Mouse (Mus musculus) kidney, postnatal 0 days (tissue): ENCODE measurements around the gene Rab14. TPM values are rescaled to one million over a fixed set of nuclear protein-coding genes. Genes with fewer than 3 reads are reported as not detected.

ENCODE experiments used
- ATAC-seq: fragments of 200-750 bp; cut with Nextera tagmentation; replicated peaks from 2 replicates; pipeline ENCODE4 v1.8.0; 2017; ENCODE audit warnings: low read depth, moderate number of reproducible peaks, moderate TSS enrichment, moderate library complexity; ENCODE audit not compliant: low FRiP score
- DNase-seq: peaks from one replicate; pipeline ENCODE4 v3.0.0-alpha.2; 2016; ENCODE audit warnings: low spot score
- H3K27ac ChIP-seq: fragments of 300-500 bp; sonication (generic); 2 replicates; pipeline ENCODE4 v1.5.1; 2014; ENCODE audit warnings: mild to moderate bottlenecking
- H3K27me3 ChIP-seq: fragments of 300-500 bp; sonication (generic); 2 replicates; pipeline ENCODE4 v1.6.1; 2014; ENCODE audit warnings: low read length, mixed read lengths; ENCODE audit not compliant: insufficient read depth
- H3K36me3 ChIP-seq: fragments of 300-500 bp; sonication (generic); 2 replicates; pipeline ENCODE4 v1.6.1; 2014; ENCODE audit warnings: low read length, mixed read lengths; ENCODE audit not compliant: insufficient read depth
- H3K4me1 ChIP-seq: fragments of 300-500 bp; sonication (generic); replicated peaks from 2 replicates; pipeline ENCODE4 v1.6.1; 2014; ENCODE audit warnings: antibody characterized with exemption, low read length, mixed read lengths; ENCODE audit not compliant: insufficient read depth
- H3K4me2 ChIP-seq: fragments of 300-500 bp; sonication (generic); 2 replicates; pipeline ENCODE4 v1.6.1; 2014; ENCODE audit warnings: mild to moderate bottlenecking, low read length, moderate library complexity, mixed read lengths
- H3K4me3 ChIP-seq: fragments of 300-500 bp; sonication (generic); replicated peaks from 2 replicates; pipeline ENCODE4 v1.5.1; 2014; ENCODE audit warnings: low read depth, low read length
- H3K9ac ChIP-seq: fragments of 300-500 bp; sonication (generic); 2 replicates; pipeline ENCODE4 v1.6.1; 2014; ENCODE audit warnings: low read depth, low read length
- H3K9me3 ChIP-seq: fragments of 300-500 bp; sonication (generic); replicated peaks from 2 replicates; pipeline ENCODE4 v1.6.1; 2016; ENCODE audit warnings: low read length, inconsistent platforms, mixed read lengths
- CTCF ChIP-seq: IDR thresholded peaks from 2 replicates; pipeline ENCODE4 v1.5.1; 2016; ENCODE audit warnings: antibody characterized with exemption, low read depth, mild to moderate bottlenecking, moderate library complexity
- WGBS: fragments of 180-500 bp; shearing (Covaris S2); extraction: QIAGEN DNeasy Blood & Tissue Kit; methylation state at CpG from one replicate; pipeline ENCODE4 v1.1.7; 2014; 5-methylcytosine and 5-hydroxymethylcytosine counted together
- polyA plus RNA-seq: library from polyadenylated mRNA; unstranded; fragments of >200 nt; fragmentation: Nextera tagmentation; extraction: Ambion mirVana; gene quantifications from 2 replicates; pipeline ENCODE4 v1.2.1, GENCODE M21; 2015

Gene Rab14
- polyA plus RNA-seq: 429 and 454 TPM in 2 replicates

DNA sequence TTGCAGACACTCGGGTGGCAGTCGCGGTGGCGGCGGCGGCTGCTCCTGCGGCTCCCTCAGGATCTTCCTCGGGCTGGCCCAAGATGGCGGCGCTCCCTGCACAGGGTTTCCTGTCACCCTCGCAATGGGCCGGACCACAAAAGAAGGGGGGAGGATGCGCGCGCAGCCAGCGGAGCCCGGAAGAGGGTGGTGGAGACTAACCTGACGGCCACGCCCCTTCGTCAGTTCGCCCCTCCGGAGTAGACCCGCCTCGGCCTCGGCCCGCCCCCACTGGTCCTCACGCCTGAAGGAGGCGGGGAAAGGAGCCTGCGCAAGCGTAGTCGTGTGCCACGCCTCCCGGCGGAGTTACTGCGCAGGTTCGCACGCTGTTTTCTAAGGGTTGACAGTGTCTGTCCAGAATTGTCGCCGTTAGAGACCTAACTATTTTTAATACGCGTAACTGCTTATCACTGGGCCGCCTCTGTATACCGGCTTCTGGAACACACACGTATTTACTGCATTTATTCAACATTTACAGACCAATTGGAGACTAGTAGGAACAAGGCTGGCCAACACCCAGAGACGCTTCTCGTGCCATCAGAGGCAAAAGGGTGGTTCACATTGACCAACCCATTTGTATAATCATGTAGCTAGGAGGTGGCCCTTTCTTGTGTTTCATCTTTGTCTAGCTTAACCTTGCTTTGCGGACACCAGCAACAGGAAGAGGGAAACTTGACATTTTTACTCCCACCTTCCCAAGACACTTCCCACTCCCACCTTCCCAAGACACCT is at the start of gene Rab14:
TSS of gene Rab14 (minus strand) at position 223 of the 771 bp plus-strand sequence.
- Histone ChIP-seq H3K27ac (peak within 1 kb of the TSS; percentile 97), H3K4me3 (peak within 1 kb of the TSS; percentile 98), H3K9me3 (no peaks in the 10 kb centered on the region), H3K27me3 (no peaks in the 10 kb centered on the region), H3K36me3 (no peaks in the 10 kb centered on the region), H3K4me2 (peak within 1 kb of the TSS; percentile 76), H3K4me1 (peaks cover 5% of the 10 kb centered on the region; the same call in 1 of the 2 replicates), H3K9ac (peak within 1 kb of the TSS; percentile 91)
- peak; percentile 26; the same call in 1 of the 2 replicates for TF ChIP-seq CTCF
- DNase-seq (peak; percentile 100), ATAC-seq (peak; percentile 98)
- under 1% methylated on average over 45 of the region's 47 CpGs for WGBS

DNA sequence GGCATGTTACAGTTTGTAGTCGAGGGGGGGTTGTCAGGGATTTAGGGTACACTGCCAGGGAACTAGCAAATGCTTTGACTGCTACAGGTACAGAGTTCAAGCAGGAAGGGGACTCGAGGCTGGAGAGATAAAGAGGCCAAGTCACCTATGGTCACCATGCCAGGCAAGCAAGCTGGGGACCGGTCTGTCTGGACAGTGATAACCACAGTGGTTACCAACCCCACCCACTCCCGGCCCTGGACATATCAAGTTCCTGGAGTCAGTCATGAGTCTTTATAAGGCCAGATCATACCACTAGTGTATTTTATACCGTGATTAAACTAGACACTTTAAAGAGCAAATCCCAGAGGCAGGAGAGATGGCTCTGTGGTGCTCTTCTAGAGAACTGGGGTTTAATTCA is 46.8 kb upstream of the Rab14 start:
- Histone ChIP-seq H3K27ac (no peak overlapping the region), H3K4me1 (no peaks in the 10 kb centered on the region; the same call in 1 of the 2 replicates), H3K27me3 (no peaks in the 10 kb centered on the region), H3K36me3 (no peaks in the 10 kb centered on the region), H3K9me3 (no peaks in the 10 kb centered on the region), H3K4me2 (no peak overlapping the region), H3K4me3 (no peak overlapping the region), H3K9ac (no peak overlapping the region)
- no peak for DNase-seq
- WGBS: 59% methylated on average over 5 of the region's 5 CpGs
- no peak for ATAC-seq
- TF ChIP-seq CTCF: no peak

DNA sequence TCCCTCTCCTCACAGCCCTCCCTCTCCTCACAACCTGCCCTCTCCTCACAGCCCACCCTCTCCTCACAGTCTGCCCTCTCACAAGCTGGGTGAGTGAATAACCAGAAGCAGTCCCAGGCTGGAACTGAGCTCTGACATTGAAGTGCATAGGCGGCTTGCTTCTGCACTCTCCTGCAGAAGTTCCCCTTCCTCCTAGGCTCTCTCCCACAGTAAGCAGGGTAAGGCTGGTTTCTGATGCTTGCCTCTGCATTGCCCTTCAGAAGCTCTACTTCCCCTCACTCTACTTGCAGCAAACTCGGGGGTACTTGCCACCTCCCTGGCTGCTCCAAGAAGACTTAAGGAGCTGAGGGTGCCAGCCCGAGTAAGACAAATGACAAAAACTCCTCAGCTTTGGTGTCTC is 43.3 kb upstream of the Rab14 start:
- DNase-seq: no peak
- no peak overlapping the region for H3K9ac ChIP-seq
- no peaks in the 10 kb centered on the region for H3K27me3 ChIP-seq
- no peak overlapping the region for H3K4me2 ChIP-seq
- no peak overlapping the region for H3K4me3 ChIP-seq
- WGBS: 60% methylated on average over 3 of the region's 3 CpGs
- ATAC-seq: no peak
- no peaks in the 10 kb centered on the region for H3K36me3 ChIP-seq
- 0 out of 2 replicates have a peak overlapping the region, but pooled peaks have one; percentile 34 for H3K27ac ChIP-seq
- no peaks in the 10 kb centered on the region; the same call in 1 of the 2 replicates for H3K4me1 ChIP-seq
- no peaks in the 10 kb centered on the region for H3K9me3 ChIP-seq
- TF ChIP-seq CTCF: no peak

DNA sequence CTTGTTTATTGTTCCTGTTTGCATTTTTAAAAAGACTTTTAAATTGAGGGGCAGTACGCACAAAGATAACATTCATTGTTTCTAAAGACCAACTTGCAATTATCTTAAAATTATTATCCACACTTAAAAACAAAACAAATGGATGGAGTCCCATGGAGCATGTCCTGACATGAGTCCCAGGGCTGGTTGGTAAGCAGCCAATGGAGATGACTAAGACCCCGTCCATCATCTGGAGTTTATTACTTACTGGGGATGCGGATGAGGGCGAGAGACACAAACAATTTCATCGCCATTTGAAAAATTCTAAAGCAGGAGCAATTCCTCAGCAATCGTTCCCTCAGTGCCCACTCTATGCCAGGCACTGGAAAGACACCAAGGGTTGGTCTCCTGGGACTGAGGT is 34.1 kb upstream of the Rab14 start:
- WGBS: 75% methylated on average over 6 of the region's 6 CpGs
- Histone ChIP-seq H3K4me2 (no peak overlapping the region), H3K9ac (no peak overlapping the region), H3K27ac (no peak overlapping the region), H3K9me3 (no peaks in the 10 kb centered on the region), H3K27me3 (no peaks in the 10 kb centered on the region), H3K36me3 (no peaks in the 10 kb centered on the region), H3K4me3 (no peak overlapping the region), H3K4me1 (peaks cover 6% of the 10 kb centered on the region; the same call in 1 of the 2 replicates)
- ATAC-seq (no peak), DNase-seq (no peak)
- TF ChIP-seq CTCF: no peak

DNA sequence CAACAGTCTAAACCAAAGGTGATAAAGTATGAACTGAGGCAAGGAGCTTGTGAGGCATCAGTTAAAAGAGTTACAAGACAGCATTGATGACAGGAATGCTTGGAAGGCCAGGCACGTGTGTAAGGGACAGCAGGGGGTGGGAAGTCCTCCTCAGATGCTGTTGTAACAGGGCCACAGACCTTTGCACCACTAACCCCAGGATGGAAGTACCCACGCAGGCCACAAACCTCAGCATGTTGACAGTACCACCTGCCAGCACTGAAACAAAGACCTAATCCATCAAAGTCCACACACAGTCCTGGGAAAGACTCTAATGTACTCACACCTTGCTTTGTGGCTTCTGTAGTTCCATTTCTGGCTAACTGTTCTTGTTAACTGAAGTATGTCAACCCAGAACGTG is 33.0 kb upstream of the Rab14 start:
- H3K4me1 ChIP-seq: peaks cover 6% of the 10 kb centered on the region; the same call in 1 of the 2 replicates
- H3K27ac ChIP-seq: no peak overlapping the region
- no peak for DNase-seq
- no peak overlapping the region for H3K9ac ChIP-seq
- 50% methylated on average over 3 of the region's 3 CpGs for WGBS
- no peak for ATAC-seq
- no peak overlapping the region for H3K4me3 ChIP-seq
- H3K9me3 ChIP-seq: no peaks in the 10 kb centered on the region
- TF ChIP-seq CTCF: no peak
- no peaks in the 10 kb centered on the region for H3K36me3 ChIP-seq
- no peaks in the 10 kb centered on the region for H3K27me3 ChIP-seq
- H3K4me2 ChIP-seq: no peak overlapping the region

DNA sequence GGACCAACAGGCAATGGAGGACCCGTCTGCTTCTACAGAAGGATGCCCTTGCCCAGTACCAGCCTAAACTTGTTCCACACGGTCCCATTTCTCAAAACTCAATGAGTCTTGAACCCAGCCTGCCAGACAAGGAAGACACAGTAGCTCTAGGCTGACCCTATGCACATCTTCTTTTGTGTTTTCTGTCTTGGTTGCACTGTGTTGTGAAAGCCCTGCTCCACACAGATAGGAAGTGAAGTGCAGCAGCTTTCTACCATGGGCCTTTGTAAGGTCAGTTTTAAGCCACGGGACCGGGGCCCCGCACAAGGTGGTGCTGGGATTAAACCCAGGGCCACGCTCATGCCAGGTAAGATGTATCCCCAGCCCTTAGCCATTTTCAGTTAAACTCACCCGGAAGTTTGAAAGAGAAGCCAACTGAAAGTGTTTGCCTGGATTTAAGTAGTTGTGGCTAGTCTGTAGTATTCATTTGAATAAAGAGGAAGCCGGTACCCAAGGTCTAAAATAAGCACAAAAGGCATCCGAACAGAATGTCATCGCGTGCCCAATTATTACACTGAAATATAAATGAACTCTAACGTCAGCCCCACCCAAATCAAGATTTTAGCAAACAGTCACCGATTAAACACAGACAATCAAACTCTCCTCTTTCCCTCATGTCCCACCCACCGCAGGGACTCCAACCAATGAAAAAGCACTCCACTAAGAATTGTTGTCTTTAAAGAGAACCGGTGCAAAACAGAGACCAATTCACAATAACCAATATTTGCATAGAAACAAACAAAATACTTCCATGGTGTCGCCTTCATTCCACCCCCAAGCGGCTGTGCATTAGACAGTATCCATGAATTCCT is 31.9 kb upstream of the Rab14 start:
- H3K27ac ChIP-seq: no peak overlapping the region
- ATAC-seq (no peak), DNase-seq (no peak)
- H3K4me1 ChIP-seq: peaks cover 6% of the 10 kb centered on the region; the same call in 1 of the 2 replicates
- no peaks in the 10 kb centered on the region for H3K36me3 ChIP-seq
- no peak overlapping the region for H3K4me3 ChIP-seq
- no peak for TF ChIP-seq CTCF
- H3K27me3 ChIP-seq: no peaks in the 10 kb centered on the region
- H3K9ac ChIP-seq: no peak overlapping the region
- no peak overlapping the region for H3K4me2 ChIP-seq
- 79% methylated on average over 17 of the region's 17 CpGs for WGBS
- H3K9me3 ChIP-seq: no peaks in the 10 kb centered on the region
